Mouse (Mus musculus) intestine, embryonic 15.5 days (tissue): ENCODE results near the gene Atp5g2. TPM values are rescaled to one million over a fixed set of nuclear protein-coding genes. Genes with fewer than 3 reads are reported as not detected.

Experiments
- ATAC-seq: fragments of 200-750 bp; cut with Nextera tagmentation; 2 replicates; pipeline ENCODE4 v1.8.0; 2017; ENCODE audit warnings: moderate TSS enrichment, moderate library complexity
- H3K27ac ChIP-seq: fragments of 300-500 bp; sonication (generic); 2 replicates; pipeline ENCODE4 v1.5.1; 2015; ENCODE audit warnings: mild to moderate bottlenecking, inconsistent platforms
- H3K27me3 ChIP-seq: fragments of 300-500 bp; sonication (generic); replicated peaks from 2 replicates; pipeline ENCODE4 v1.6.1; 2015; ENCODE audit warnings: inconsistent platforms
- H3K36me3 ChIP-seq: fragments of 300-500 bp; sonication (generic); 2 replicates; pipeline ENCODE4 v1.6.1; 2015; ENCODE audit warnings: inconsistent platforms
- H3K4me1 ChIP-seq: fragments of 300-500 bp; sonication (generic); replicated peaks from 2 replicates; pipeline ENCODE4 v1.6.1; 2015; ENCODE audit warnings: inconsistent platforms
- H3K4me2 ChIP-seq: fragments of 300-500 bp; sonication (generic); replicated peaks from 2 replicates; pipeline ENCODE4 v1.6.1; 2015; ENCODE audit warnings: mild to moderate bottlenecking, inconsistent platforms
- H3K4me3 ChIP-seq: fragments of 300-500 bp; sonication (generic); replicated peaks from 2 replicates; pipeline ENCODE4 v1.5.1; 2015; ENCODE audit warnings: inconsistent platforms
- H3K9ac ChIP-seq: fragments of 300-500 bp; sonication (generic); 2 replicates; pipeline ENCODE4 v1.6.1; 2015; ENCODE audit warnings: inconsistent platforms
- H3K9me3 ChIP-seq: fragments of 300-500 bp; sonication (generic); 2 replicates; pipeline ENCODE4 v1.6.1; 2016; ENCODE audit warnings: inconsistent platforms
- WGBS: fragments of 180-500 bp; shearing (Covaris S2); methylation state at CpG from one replicate; pipeline ENCODE4 v1.1.7; 2015; 5-methylcytosine and 5-hydroxymethylcytosine counted together
- polyA plus RNA-seq: library from polyadenylated mRNA; unstranded; fragments of >200 nt; fragmentation: Nextera tagmentation; extraction: Ambion mirVana; gene quantifications from 2 replicates; pipeline ENCODE4 v1.2.1, GENCODE M21; 2015

Gene Atp5g2
- polyA plus RNA-seq, 1 experiment from 2014 or later = 68.2 TPM

DNA sequence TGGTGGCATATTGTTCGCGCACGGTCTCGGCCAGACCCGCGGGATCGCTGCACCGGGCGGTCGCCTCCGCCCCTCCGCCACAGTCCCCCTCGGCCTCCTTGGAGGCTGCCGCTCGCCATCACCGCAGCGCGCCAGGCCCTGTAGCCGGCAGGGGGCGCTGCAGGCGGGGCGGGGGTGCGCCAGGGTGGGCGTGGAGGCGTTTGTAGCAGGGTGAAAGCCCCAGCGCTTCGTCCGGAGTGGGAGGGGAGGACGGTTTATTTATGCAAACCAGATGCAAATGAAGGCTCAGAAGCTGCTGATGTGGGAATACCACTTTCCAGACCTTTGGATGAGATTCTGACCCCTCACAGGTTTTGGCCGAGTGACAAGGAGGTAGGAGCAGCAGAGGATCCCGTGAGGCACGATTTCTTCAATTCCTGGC lies 20.8 kb upstream of the Atp5g2 start:
- H3K9me3 ChIP-seq = no peaks in the 10 kb centered on the region
- peak overlapping the region; percentile 95 for H3K4me2 ChIP-seq
- H3K4me3 ChIP-seq = peak overlapping the region; percentile 51
- no peak overlapping the region for H3K27ac ChIP-seq
- ATAC-seq = peak; percentile 62
- peaks cover 12% of the 10 kb centered on the region; the same call in 1 of the 2 replicates for H3K4me1 ChIP-seq
- H3K36me3 ChIP-seq = no peaks in the 10 kb centered on the region
- WGBS = under 1% methylated on average over 32 of the region's 32 CpGs
- peaks cover 65% of the 10 kb centered on the region for H3K27me3 ChIP-seq
- peak overlapping the region; percentile 41 for H3K9ac ChIP-seq

DNA sequence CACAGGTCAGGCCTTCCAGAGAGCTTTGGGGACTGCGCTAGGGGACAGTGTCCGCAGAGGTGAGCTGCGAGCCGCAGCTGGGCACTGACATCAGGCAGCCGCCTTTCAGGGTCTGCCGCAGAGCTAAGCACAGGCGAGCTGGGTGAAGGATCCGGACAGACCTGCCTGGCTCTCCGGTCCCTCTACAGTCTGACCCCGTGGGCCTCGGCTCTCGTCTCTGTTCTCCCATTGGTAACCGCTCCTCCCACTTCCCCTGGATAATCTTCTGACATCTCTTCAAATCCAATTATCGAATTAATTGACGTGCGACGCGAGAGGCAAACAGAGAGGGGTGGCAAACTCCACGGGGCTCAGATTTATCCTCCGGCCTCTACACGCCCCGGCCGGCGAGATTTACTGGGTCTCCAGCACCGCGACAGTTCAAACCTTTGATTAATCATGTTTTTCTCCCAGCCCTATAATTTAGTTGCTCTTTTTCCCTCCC lies 20.2 kb upstream of the Atp5g2 start:
- H3K4me3 ChIP-seq = peak overlapping the region; percentile 51
- 0 out of 2 replicates have a peak, but pooled peaks have one; percentile 26 for ATAC-seq
- H3K36me3 ChIP-seq = no peaks in the 10 kb centered on the region
- under 1% methylated on average over 26 of the region's 26 CpGs for WGBS
- H3K4me1 ChIP-seq = peaks cover 12% of the 10 kb centered on the region; the same call in 1 of the 2 replicates
- H3K9ac ChIP-seq = peak overlapping the region; percentile 37
- H3K27me3 ChIP-seq = peaks cover 63% of the 10 kb centered on the region
- peak overlapping the region; percentile 95 for H3K4me2 ChIP-seq
- no peak overlapping the region for H3K27ac ChIP-seq
- no peaks in the 10 kb centered on the region for H3K9me3 ChIP-seq

DNA sequence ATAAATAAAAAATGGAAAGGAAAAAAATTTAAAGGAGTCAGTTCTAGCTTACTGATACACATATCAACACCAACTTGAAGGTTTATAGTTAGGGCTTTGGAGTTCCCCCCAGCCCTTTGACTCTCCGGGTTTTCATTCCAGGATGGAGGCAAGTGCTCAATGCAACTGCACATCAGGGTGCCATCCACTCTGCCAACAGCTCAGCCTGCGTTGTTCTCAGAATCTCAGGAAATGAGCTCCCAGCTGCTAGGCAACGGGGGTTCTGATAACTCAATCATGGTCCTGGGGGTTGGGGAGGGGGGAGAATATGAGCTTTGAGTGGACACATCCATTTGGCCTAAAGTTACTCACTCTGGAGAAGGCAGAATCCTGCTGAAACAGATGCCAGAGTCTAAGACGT lies 13.6 kb upstream of the Atp5g2 start:
- Histone ChIP-seq H3K36me3 (no peaks in the 10 kb centered on the region), H3K4me1 (no peaks in the 10 kb centered on the region), H3K9me3 (no peaks in the 10 kb centered on the region), H3K9ac (no peak overlapping the region), H3K27me3 (peaks cover 10% of the 10 kb centered on the region), H3K27ac (no peak overlapping the region), H3K4me2 (no peak overlapping the region), H3K4me3 (no peak overlapping the region)
- 23% methylated on average over 4 of the region's 4 CpGs for whole genome bisulfite sequencing
- ATAC-seq = no peak

DNA sequence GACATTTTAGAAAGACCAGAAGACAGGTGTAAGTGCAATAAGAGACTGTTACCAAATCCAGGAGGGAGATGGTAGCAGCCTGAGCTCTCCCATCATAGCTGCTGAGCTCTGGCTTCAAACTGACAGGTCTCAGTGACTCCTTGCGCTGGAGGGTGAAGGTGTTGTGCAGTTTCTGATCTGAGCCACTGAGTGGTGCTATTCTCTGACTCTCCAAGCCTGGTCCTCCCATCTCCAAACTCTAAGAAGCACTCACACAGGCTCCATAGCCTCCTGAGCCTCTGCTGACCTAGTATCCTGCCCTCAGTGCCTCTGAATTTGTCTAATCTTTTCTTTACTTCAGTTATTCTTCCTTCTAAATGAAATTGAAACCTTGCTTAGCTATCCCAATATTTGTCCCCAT lies 11.5 kb upstream of the Atp5g2 start:
- ATAC-seq = no peak
- no peak overlapping the region for H3K4me2 ChIP-seq
- H3K9me3 ChIP-seq = no peaks in the 10 kb centered on the region
- no peaks in the 10 kb centered on the region; the same call in none of the 2 replicates for H3K27me3 ChIP-seq
- no peaks in the 10 kb centered on the region for H3K4me1 ChIP-seq
- H3K9ac ChIP-seq = no peak overlapping the region
- no peak overlapping the region for H3K4me3 ChIP-seq
- WGBS = 19% methylated on average over 1 of the region's 1 CpGs
- H3K27ac ChIP-seq = no peak overlapping the region
- no peaks in the 10 kb centered on the region for H3K36me3 ChIP-seq

DNA sequence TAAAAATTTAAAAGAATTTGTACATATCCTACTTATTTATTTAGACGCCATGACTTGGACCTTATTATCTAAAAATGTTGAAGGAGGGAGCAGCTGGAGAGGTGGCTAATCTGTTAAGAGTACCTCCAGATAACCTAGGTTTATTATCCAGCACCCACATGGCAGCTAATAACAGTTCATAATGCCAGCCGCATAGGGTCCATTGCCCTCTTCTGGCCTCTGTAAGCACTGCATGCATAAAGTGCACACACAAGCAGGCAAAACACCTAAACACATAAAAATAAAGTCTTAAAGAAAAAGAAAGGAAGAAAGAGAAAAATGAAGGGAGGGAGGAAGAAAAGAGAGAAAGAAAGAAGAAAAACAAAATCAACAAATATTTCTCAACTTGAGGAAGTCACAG lies 4.2 kb upstream of the Atp5g2 start:
- WGBS = 93% methylated on average over 2 of the region's 2 CpGs
- H3K4me1 ChIP-seq = 0 out of 2 replicates have a peak, but pooled peaks cover 9% of the 10 kb centered on the region
- H3K4me2 ChIP-seq = no peak overlapping the region
- H3K4me3 ChIP-seq = no peak overlapping the region
- ATAC-seq = no peak
- H3K27me3 ChIP-seq = no peaks in the 10 kb centered on the region
- no peaks in the 10 kb centered on the region for H3K9me3 ChIP-seq
- no peak overlapping the region for H3K9ac ChIP-seq
- no peaks in the 10 kb centered on the region for H3K36me3 ChIP-seq
- no peak overlapping the region for H3K27ac ChIP-seq

DNA sequence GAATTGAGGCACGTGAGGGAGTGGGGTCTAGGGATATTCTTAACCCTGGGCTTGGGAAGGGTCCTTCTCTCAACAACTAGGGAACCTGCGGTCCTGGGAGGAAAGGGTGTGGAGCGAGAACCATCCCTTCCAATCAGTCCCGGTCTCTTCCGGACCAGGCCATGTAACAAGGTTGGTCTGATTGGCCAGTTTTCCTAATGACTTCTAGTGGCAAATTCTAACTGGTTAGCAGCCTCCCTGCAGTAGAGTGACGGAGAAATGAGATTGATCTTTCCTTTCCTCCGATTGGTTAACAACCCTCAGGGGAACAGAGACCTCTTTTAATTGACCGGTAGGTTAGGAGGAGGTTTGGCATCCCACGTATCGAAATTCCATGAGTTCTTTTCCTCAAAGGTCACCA lies 1.4 kb upstream of the Atp5g2 start:
- H3K36me3 ChIP-seq = no peaks in the 10 kb centered on the region
- H3K9me3 ChIP-seq = no peaks in the 10 kb centered on the region
- H3K27me3 ChIP-seq = no peaks in the 10 kb centered on the region
- H3K9ac ChIP-seq = 0 out of 2 replicates have a peak overlapping the region, but pooled peaks have one; percentile 23
- 3% methylated on average over 10 of the region's 10 CpGs for WGBS
- peak overlapping the region; percentile 19 for H3K4me3 ChIP-seq
- H3K4me2 ChIP-seq = peak overlapping the region; percentile 88
- H3K27ac ChIP-seq = peak overlapping the region; percentile 98
- H3K4me1 ChIP-seq = peaks cover 12% of the 10 kb centered on the region; the same call in 1 of the 2 replicates
- peak; percentile 52 for ATAC-seq

DNA sequence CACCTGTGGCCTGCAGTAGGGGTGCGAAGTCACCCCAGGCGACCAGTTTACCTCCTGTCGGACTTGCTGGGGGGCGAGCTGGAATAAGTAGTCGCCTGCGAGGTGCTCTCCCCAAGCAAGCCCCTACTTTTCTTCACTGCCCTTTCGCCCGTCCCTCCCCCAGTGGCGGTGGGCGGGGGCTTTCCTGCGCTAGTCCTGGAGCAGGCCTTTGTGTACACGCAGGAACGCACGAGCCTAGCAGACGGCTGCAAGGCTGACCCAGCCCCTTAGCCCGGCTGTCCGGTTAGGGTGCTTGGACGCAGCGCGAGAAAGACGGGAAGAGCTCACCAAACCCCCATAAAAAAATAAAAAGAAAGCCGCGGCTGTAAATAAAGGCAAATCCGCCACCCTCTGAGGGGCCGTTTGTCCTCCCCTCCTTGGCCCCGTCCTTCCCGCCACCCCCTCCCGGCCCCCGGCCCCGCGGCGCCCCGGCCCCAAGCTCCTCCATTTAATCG lies 384 bp downstream of the Atp5g2 start:
- Histone ChIP-seq H3K36me3 (peaks cover 5% of the 10 kb centered on the region; the same call in 1 of the 2 replicates), H3K27me3 (no peaks in the 10 kb centered on the region), H3K27ac (peak overlapping the region; percentile 98), H3K4me1 (peaks cover 12% of the 10 kb centered on the region; the same call in 1 of the 2 replicates), H3K9ac (peak overlapping the region; percentile 70), H3K9me3 (no peaks in the 10 kb centered on the region), H3K4me2 (peak overlapping the region; percentile 88), H3K4me3 (peak overlapping the region; percentile 48)
- ATAC-seq = peak; percentile 68
- WGBS = under 1% methylated on average over 34 of the region's 34 CpGs

DNA sequence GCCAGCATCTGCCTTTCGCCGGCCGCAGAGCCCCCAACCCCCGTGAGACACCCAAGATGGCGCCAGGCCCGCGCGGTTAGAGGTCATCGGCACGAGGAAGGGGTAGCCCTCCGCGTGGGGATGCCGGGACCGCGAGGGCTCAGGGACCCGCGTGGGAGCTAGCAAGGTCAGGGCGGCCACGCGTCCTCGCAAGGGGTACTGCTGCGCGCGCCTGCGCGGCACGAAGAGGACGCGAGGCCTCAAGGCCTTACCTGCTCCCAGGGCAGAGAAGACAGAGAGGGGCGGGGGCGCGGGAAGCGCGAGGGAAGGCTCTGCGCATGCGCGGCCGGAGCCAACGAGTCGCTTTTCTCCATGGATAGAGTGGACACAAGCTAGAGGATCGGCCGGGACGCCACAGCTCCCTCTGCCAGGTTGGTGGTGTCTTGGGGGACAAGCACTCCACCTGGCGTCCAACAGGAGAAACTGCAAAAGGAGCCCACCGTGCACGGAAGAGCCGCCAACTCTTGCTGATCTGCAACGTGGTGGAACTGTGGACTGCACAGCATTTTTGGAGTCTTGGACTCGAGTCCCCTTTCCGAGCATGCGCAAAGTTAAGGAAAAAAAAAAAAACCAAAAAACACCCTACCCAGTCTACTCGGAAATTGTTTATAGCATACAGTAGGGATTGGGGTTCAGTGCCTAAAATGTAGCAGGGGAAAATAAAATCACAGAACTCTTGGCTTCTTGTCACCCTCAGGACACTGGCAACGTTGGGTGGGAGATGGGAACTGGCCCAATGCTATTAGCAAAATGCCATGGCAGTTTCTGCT lies 1.2 kb downstream of the Atp5g2 start:
- Histone ChIP-seq H3K27me3 (no peaks in the 10 kb centered on the region), H3K9me3 (no peaks in the 10 kb centered on the region), H3K4me1 (peaks cover 12% of the 10 kb centered on the region; the same call in 1 of the 2 replicates), H3K4me2 (peak overlapping the region; percentile 88), H3K9ac (peak overlapping the region; percentile 97), H3K36me3 (peaks cover 7% of the 10 kb centered on the region; the same call in 1 of the 2 replicates), H3K4me3 (peak overlapping the region; percentile 82), H3K27ac (peak overlapping the region; percentile 98)
- ATAC-seq = peak; percentile 92
- WGBS = under 1% methylated on average over 53 of the region's 53 CpGs

DNA sequence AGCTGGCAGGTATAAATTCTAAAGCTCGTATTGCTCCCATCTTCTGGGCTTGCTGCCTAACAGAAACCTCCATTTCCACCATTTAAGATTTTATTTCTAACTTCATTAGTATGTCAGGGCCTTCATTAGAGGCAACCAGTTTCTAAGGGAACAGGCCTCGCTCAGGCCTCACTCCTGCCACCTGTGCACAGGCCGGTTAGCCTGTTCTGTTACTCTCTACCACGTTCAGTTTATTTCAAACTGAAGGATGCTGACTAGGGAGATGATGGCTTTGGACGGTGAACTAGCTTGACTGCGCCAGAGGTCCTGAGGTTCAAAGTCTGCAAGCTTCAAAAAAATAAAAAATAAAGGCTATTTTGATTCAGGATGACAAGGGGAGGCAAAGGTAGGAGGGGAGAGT lies 1.9 kb downstream of the Atp5g2 start:
- WGBS = 7% methylated on average over 6 of the region's 6 CpGs
- H3K27ac ChIP-seq = peak overlapping the region; percentile 95
- no peak for ATAC-seq
- H3K4me1 ChIP-seq = peaks cover 12% of the 10 kb centered on the region; the same call in 1 of the 2 replicates
- H3K27me3 ChIP-seq = no peaks in the 10 kb centered on the region
- H3K36me3 ChIP-seq = peaks cover 7% of the 10 kb centered on the region; the same call in 1 of the 2 replicates
- peak overlapping the region; percentile 53 for H3K4me2 ChIP-seq
- H3K4me3 ChIP-seq = peak overlapping the region; percentile 82
- peak overlapping the region; percentile 97 for H3K9ac ChIP-seq
- no peaks in the 10 kb centered on the region for H3K9me3 ChIP-seq

DNA sequence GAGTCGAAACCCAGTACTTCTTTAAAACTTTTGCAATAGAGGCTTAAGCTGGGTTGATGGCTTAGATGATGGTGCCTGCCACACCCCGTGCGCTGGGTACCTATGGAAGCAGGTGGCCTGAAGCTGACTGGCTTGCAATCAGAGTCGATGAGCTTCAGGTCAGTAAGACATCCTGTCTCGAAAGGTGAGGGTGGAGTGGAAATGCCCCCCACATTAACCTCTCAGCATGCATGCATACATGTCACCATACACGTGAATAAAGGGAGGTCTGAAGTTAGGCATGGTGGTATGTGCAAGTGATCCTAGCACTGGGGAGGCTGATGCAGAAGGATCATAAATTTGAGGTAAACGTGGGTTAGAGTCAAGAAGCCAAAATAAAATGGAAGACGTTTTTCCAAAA lies 2.6 kb downstream of the Atp5g2 start:
- no peak for ATAC-seq
- peaks cover 12% of the 10 kb centered on the region; the same call in 1 of the 2 replicates for H3K4me1 ChIP-seq
- peaks cover 8% of the 10 kb centered on the region for H3K36me3 ChIP-seq
- WGBS = 81% methylated on average over 8 of the region's 8 CpGs
- H3K4me3 ChIP-seq = no peak overlapping the region
- H3K9ac ChIP-seq = no peak overlapping the region
- no peaks in the 10 kb centered on the region for H3K9me3 ChIP-seq
- peak overlapping the region; percentile 53 for H3K4me2 ChIP-seq
- H3K27me3 ChIP-seq = no peaks in the 10 kb centered on the region
- no peak overlapping the region for H3K27ac ChIP-seq

DNA sequence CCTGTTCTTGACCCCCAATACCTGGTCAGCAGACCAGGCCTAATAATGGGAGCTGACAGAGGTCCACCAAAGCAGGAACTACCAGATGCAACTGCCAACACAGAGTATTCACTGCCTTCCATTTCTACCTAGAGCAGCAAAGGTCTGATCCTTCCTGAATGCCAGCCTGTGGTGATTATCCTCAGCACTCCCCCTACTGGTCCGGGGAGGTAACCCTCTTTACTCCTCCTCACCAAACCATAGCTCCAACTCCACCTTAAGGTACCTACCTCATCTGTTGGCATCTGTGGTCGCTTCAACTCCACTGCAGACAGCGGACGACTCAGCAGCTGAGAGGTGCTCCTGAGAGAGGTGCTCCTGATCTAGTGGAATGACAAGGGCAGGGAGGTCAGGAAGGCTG lies 6.7 kb downstream of the Atp5g2 start:
- Histone ChIP-seq H3K36me3 (peaks cover 26% of the 10 kb centered on the region), H3K4me1 (peaks cover 4% of the 10 kb centered on the region; the same call in 1 of the 2 replicates), H3K9me3 (no peaks in the 10 kb centered on the region), H3K4me3 (no peak overlapping the region), H3K4me2 (no peak overlapping the region), H3K27me3 (no peaks in the 10 kb centered on the region), H3K9ac (no peak overlapping the region), H3K27ac (no peak overlapping the region)
- 47% methylated on average over 4 of the region's 4 CpGs for WGBS
- peak; percentile 41; the same call in 1 of the 2 replicates for ATAC-seq

DNA sequence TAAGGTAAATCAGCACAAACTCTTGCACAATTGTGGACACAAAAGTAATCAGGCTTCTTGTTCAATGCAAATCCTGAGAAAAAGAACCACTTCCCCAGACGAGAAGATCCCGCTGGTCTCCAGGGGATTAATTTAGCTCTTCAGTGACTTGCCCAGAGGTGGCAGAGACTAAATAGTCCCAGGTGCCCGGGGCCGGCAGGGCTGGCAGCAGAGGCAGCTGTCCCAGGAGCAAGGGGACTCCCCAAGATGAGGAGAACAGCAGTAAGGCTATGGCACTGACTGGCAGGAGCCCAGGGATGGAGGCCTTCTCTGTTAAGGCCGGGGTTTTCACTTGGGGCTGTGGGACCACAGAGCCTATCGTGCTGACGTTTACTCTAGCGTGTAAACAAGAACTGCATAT lies 8.3 kb downstream of the Atp5g2 start:
- no peaks in the 10 kb centered on the region for H3K9me3 ChIP-seq
- ATAC-seq = no peak
- no peaks in the 10 kb centered on the region for H3K27me3 ChIP-seq
- H3K4me3 ChIP-seq = no peak overlapping the region
- H3K9ac ChIP-seq = no peak overlapping the region
- H3K4me1 ChIP-seq = no peaks in the 10 kb centered on the region
- H3K4me2 ChIP-seq = no peak overlapping the region
- peaks cover 26% of the 10 kb centered on the region for H3K36me3 ChIP-seq
- no peak overlapping the region for H3K27ac ChIP-seq
- 88% methylated on average over 8 of the region's 8 CpGs for WGBS
